Mouse (Mus musculus): Measurements from ENCODE around the gene Grk3. TPM values are rescaled to one million over a fixed set of nuclear protein-coding genes. Genes with fewer than 3 reads are reported as not detected.

Grk3 gene
- polyA plus RNA-seq, 1 experiment from 2014 or later, result 9.9 TPM

- no peak overlapping the region for H3K4me2 ChIP-seq (replicated peaks; ENCODE audit: low read depth, low read length)
- no peaks in the 10 kb centered on the region for H3K27me3 ChIP-seq (ENCODE audit: control insufficient read depth, insufficient read depth, low read length)
- no peak overlapping the region for H3K27ac ChIP-seq (ENCODE audit: low read depth, low read length)
- H3K4me3 ChIP-seq (ENCODE audit: low read length), result no peak overlapping the region
- no peak overlapping the region for H3K9ac ChIP-seq (ENCODE audit: low read depth, low read length)
- no peak for ATAC-seq (ENCODE audit: low FRiP score, low TSS enrichment)
- 72% methylated on average over 17 of the region's 17 CpGs for WGBS
- no peaks in the 10 kb centered on the region for H3K9me3 ChIP-seq (ENCODE audit: control insufficient read depth, low read length)
- no peaks in the 10 kb centered on the region for H3K36me3 ChIP-seq (ENCODE audit: control insufficient read depth, insufficient read depth, low read length)
- no peaks in the 10 kb centered on the region for H3K4me1 ChIP-seq (ENCODE audit: control insufficient read depth, insufficient read depth, low read length)
These were observed 128.7 kb downstream of the Grk3 start for GRCm38 (mm10) chr5:112886687-112887491.

- H3K4me2 ChIP-seq (replicated peaks; ENCODE audit: low read depth, low read length), result no peak overlapping the region
- no peaks in the 10 kb centered on the region for H3K4me1 ChIP-seq (ENCODE audit: control insufficient read depth, insufficient read depth, low read length)
- no peaks in the 10 kb centered on the region; the same call in 1 of the 2 replicates for H3K27me3 ChIP-seq (ENCODE audit: control insufficient read depth, insufficient read depth, low read length)
- no peak overlapping the region for H3K9ac ChIP-seq (ENCODE audit: low read depth, low read length)
- no peak overlapping the region for H3K27ac ChIP-seq (ENCODE audit: low read depth, low read length)
- H3K4me3 ChIP-seq (ENCODE audit: low read length), result no peak overlapping the region
- 61% methylated on average over 14 of the region's 14 CpGs for WGBS
- H3K36me3 ChIP-seq (ENCODE audit: control insufficient read depth, insufficient read depth, low read length), result no peaks in the 10 kb centered on the region
- H3K9me3 ChIP-seq (ENCODE audit: control insufficient read depth, low read length), result no peaks in the 10 kb centered on the region
- no peak for ATAC-seq (ENCODE audit: low FRiP score, low TSS enrichment)
These were observed 138.0 kb downstream of the Grk3 start for GRCm38 (mm10) chr5:112877391-112878115.

GRCm38 (mm10) chr5:112876846-112877390 is 138.7 kb downstream of the Grk3 start:
- no peak overlapping the region for H3K4me2 ChIP-seq (replicated peaks; ENCODE audit: low read depth, low read length)
- H3K4me1 ChIP-seq (ENCODE audit: control insufficient read depth, insufficient read depth, low read length), result no peaks in the 10 kb centered on the region
- no peak overlapping the region for H3K27ac ChIP-seq (ENCODE audit: low read depth, low read length)
- no peak overlapping the region for H3K4me3 ChIP-seq (ENCODE audit: low read length)
- H3K27me3 ChIP-seq (ENCODE audit: control insufficient read depth, insufficient read depth, low read length), result no peaks in the 10 kb centered on the region; the same call in 1 of the 2 replicates
- no peak for ATAC-seq (ENCODE audit: low FRiP score, low TSS enrichment)
- no peaks in the 10 kb centered on the region for H3K36me3 ChIP-seq (ENCODE audit: control insufficient read depth, insufficient read depth, low read length)
- 30% methylated on average over 4 of the region's 4 CpGs for whole genome bisulfite sequencing
- H3K9me3 ChIP-seq (ENCODE audit: control insufficient read depth, low read length), result no peaks in the 10 kb centered on the region
- no peak overlapping the region for H3K9ac ChIP-seq (ENCODE audit: low read depth, low read length)

- 64% methylated on average over 6 of the region's 6 CpGs for WGBS
- no peak overlapping the region for H3K4me2 ChIP-seq (replicated peaks; ENCODE audit: low read depth, low read length)
- no peaks in the 10 kb centered on the region for H3K4me1 ChIP-seq (ENCODE audit: control insufficient read depth, insufficient read depth, low read length)
- H3K9ac ChIP-seq (ENCODE audit: low read depth, low read length), result no peak overlapping the region
- H3K9me3 ChIP-seq (ENCODE audit: control insufficient read depth, low read length), result no peaks in the 10 kb centered on the region
- no peaks in the 10 kb centered on the region for H3K36me3 ChIP-seq (ENCODE audit: control insufficient read depth, insufficient read depth, low read length)
- no peak overlapping the region for H3K27ac ChIP-seq (ENCODE audit: low read depth, low read length)
- H3K27me3 ChIP-seq (ENCODE audit: control insufficient read depth, insufficient read depth, low read length), result no peaks in the 10 kb centered on the region
- no peak for ATAC-seq (ENCODE audit: low FRiP score, low TSS enrichment)
- H3K4me3 ChIP-seq (ENCODE audit: low read length), result no peak overlapping the region
These were observed 142.6 kb downstream of the Grk3 start for GRCm38 (mm10) chr5:112872999-112873398.

- Histone ChIP-seq H3K9me3 (ENCODE audit: control insufficient read depth, low read length) (no peaks in the 10 kb centered on the region), H3K27ac (ENCODE audit: low read depth, low read length) (no peak overlapping the region), H3K4me2 (replicated peaks; ENCODE audit: low read depth, low read length) (no peak overlapping the region), H3K4me1 (ENCODE audit: control insufficient read depth, insufficient read depth, low read length) (no peaks in the 10 kb centered on the region), H3K4me3 (ENCODE audit: low read length) (no peak overlapping the region), H3K9ac (ENCODE audit: low read depth, low read length) (no peak overlapping the region), H3K36me3 (ENCODE audit: control insufficient read depth, insufficient read depth, low read length) (no peaks in the 10 kb centered on the region), H3K27me3 (ENCODE audit: control insufficient read depth, insufficient read depth, low read length) (no peaks in the 10 kb centered on the region)
- ATAC-seq (ENCODE audit: low FRiP score, low TSS enrichment), result peak; percentile 36; the same call in 1 of the 2 replicates
- WGBS, result 20% methylated on average over 9 of the region's 9 CpGs
These were observed 144.9 kb downstream of the Grk3 start for GRCm38 (mm10) chr5:112870729-112871128.

- Histone ChIP-seq H3K4me1 (ENCODE audit: control insufficient read depth, insufficient read depth, low read length) (no peaks in the 10 kb centered on the region), H3K9ac (ENCODE audit: low read depth, low read length) (no peak overlapping the region), H3K36me3 (ENCODE audit: control insufficient read depth, insufficient read depth, low read length) (no peaks in the 10 kb centered on the region), H3K9me3 (ENCODE audit: control insufficient read depth, low read length) (no peaks in the 10 kb centered on the region), H3K27ac (ENCODE audit: low read depth, low read length) (no peak overlapping the region), H3K4me3 (ENCODE audit: low read length) (no peak overlapping the region), H3K27me3 (ENCODE audit: control insufficient read depth, insufficient read depth, low read length) (no peaks in the 10 kb centered on the region), H3K4me2 (replicated peaks; ENCODE audit: low read depth, low read length) (no peak overlapping the region)
- 91% methylated on average over 5 of the region's 5 CpGs for WGBS
- ATAC-seq (ENCODE audit: low FRiP score, low TSS enrichment), result no peak
These were observed 147.0 kb downstream of the Grk3 start for GRCm38 (mm10) chr5:112868620-112869019.

GRCm38 (mm10) chr5:112864719-112865367 is 150.7 kb downstream of the Grk3 start:
- H3K9me3 ChIP-seq (ENCODE audit: control insufficient read depth, low read length), result no peaks in the 10 kb centered on the region
- no peak overlapping the region for H3K4me3 ChIP-seq (ENCODE audit: low read length)
- no peaks in the 10 kb centered on the region for H3K36me3 ChIP-seq (ENCODE audit: control insufficient read depth, insufficient read depth, low read length)
- no peak overlapping the region for H3K27ac ChIP-seq (ENCODE audit: low read depth, low read length)
- ATAC-seq (ENCODE audit: low FRiP score, low TSS enrichment), result peak; percentile 29; the same call in 1 of the 2 replicates
- 59% methylated on average over 4 of the region's 4 CpGs for WGBS
- no peak overlapping the region for H3K9ac ChIP-seq (ENCODE audit: low read depth, low read length)
- H3K4me2 ChIP-seq (replicated peaks; ENCODE audit: low read depth, low read length), result no peak overlapping the region
- no peaks in the 10 kb centered on the region; the same call in 1 of the 2 replicates for H3K4me1 ChIP-seq (ENCODE audit: control insufficient read depth, insufficient read depth, low read length)
- no peaks in the 10 kb centered on the region for H3K27me3 ChIP-seq (ENCODE audit: control insufficient read depth, insufficient read depth, low read length)
